Mouse (Mus musculus): ENCODE data around the gene Rasl12. TPM values are rescaled to one million over a fixed set of nuclear protein-coding genes. Genes with fewer than 3 reads are reported as not detected.

Rasl12 gene
- polyA plus RNA-seq, 1 experiment from 2014 or later = 6.7 TPM

- WGBS = 82% methylated on average over 5 of the region's 5 CpGs
Observed at GRCm38 (mm10) chr9:65428003-65428402, 29.7 kb downstream of the Rasl12 start.

GRCm38 (mm10) chr9:65430401-65430800 is 32.1 kb downstream of the Rasl12 start:
- Histone ChIP-seq H3K9me3 (ENCODE audit: control insufficient read depth, low read length) (no peaks in the 10 kb centered on the region), H3K27ac (ENCODE audit: low read length) (no peak overlapping the region), H3K36me3 (ENCODE audit: control insufficient read depth, insufficient read depth) (no peaks in the 10 kb centered on the region), H3K27me3 (replicated peaks; ENCODE audit: control insufficient read depth, insufficient read depth, low read length) (no peaks in the 10 kb centered on the region), H3K4me1 (replicated peaks; ENCODE audit: control insufficient read depth, insufficient read depth, low read length) (no peaks in the 10 kb centered on the region), H3K9ac (replicated peaks; ENCODE audit: low read depth, low read length) (no peak overlapping the region), H3K4me3 (replicated peaks; ENCODE audit: low read length) (no peak overlapping the region), H3K4me2 (ENCODE audit: low read length) (no peak overlapping the region)
- ATAC-seq = no peak

More at GRCm38 (mm10) chr9:65428003-65428402, 29.7 kb downstream of the Rasl12 start:
- Histone ChIP-seq H3K4me1 (replicated peaks; ENCODE audit: control insufficient read depth, insufficient read depth, low read length) (no peaks in the 10 kb centered on the region), H3K4me2 (ENCODE audit: low read length) (no peak overlapping the region), H3K4me3 (replicated peaks; ENCODE audit: low read length) (no peak overlapping the region), H3K9me3 (ENCODE audit: control insufficient read depth, low read length) (no peaks in the 10 kb centered on the region), H3K27ac (ENCODE audit: low read length) (no peak overlapping the region), H3K27me3 (replicated peaks; ENCODE audit: control insufficient read depth, insufficient read depth, low read length) (no peaks in the 10 kb centered on the region), H3K9ac (replicated peaks; ENCODE audit: low read depth, low read length) (no peak overlapping the region), H3K36me3 (ENCODE audit: control insufficient read depth, insufficient read depth) (no peaks in the 10 kb centered on the region)
- no peak for ATAC-seq

GRCm38 (mm10) chr9:65430921-65431320 is 32.6 kb downstream of the Rasl12 start:
- H3K27me3 ChIP-seq (replicated peaks; ENCODE audit: control insufficient read depth, insufficient read depth, low read length) = no peaks in the 10 kb centered on the region
- ATAC-seq = no peak
- H3K36me3 ChIP-seq (ENCODE audit: control insufficient read depth, insufficient read depth) = no peaks in the 10 kb centered on the region
- no peak overlapping the region for H3K27ac ChIP-seq (ENCODE audit: low read length)
- no peaks in the 10 kb centered on the region for H3K4me1 ChIP-seq (replicated peaks; ENCODE audit: control insufficient read depth, insufficient read depth, low read length)
- no peak overlapping the region for H3K9ac ChIP-seq (replicated peaks; ENCODE audit: low read depth, low read length)
- H3K4me3 ChIP-seq (replicated peaks; ENCODE audit: low read length) = no peak overlapping the region
- H3K4me2 ChIP-seq (ENCODE audit: low read length) = no peak overlapping the region
- H3K9me3 ChIP-seq (ENCODE audit: control insufficient read depth, low read length) = no peaks in the 10 kb centered on the region
- WGBS = 92% methylated on average over 5 of the region's 5 CpGs

- Histone ChIP-seq H3K9me3 (ENCODE audit: control insufficient read depth, low read length) (no peaks in the 10 kb centered on the region), H3K27me3 (replicated peaks; ENCODE audit: control insufficient read depth, insufficient read depth, low read length) (no peaks in the 10 kb centered on the region), H3K9ac (replicated peaks; ENCODE audit: low read depth, low read length) (no peak overlapping the region), H3K27ac (ENCODE audit: low read length) (no peak overlapping the region), H3K4me1 (replicated peaks; ENCODE audit: control insufficient read depth, insufficient read depth, low read length) (peaks cover 5% of the 10 kb centered on the region), H3K36me3 (ENCODE audit: control insufficient read depth, insufficient read depth) (no peaks in the 10 kb centered on the region), H3K4me3 (replicated peaks; ENCODE audit: low read length) (no peak overlapping the region), H3K4me2 (ENCODE audit: low read length) (no peak overlapping the region)
- 3% methylated on average over 3 of the region's 3 CpGs for WGBS
- peak; percentile 54 for ATAC-seq
Observed at GRCm38 (mm10) chr9:65432236-65432635, 33.9 kb downstream of the Rasl12 start.

GRCm38 (mm10) chr9:65434140-65434539 is 35.8 kb downstream of the Rasl12 start:
- WGBS = 64% methylated on average over 5 of the region's 5 CpGs
- no peak overlapping the region for H3K4me2 ChIP-seq (ENCODE audit: low read length)
- no peak for ATAC-seq
- no peak overlapping the region for H3K27ac ChIP-seq (ENCODE audit: low read length)
- H3K4me1 ChIP-seq (replicated peaks; ENCODE audit: control insufficient read depth, insufficient read depth, low read length) = peaks cover 9% of the 10 kb centered on the region
- H3K9ac ChIP-seq (replicated peaks; ENCODE audit: low read depth, low read length) = no peak overlapping the region
- H3K36me3 ChIP-seq (ENCODE audit: control insufficient read depth, insufficient read depth) = no peaks in the 10 kb centered on the region
- H3K4me3 ChIP-seq (replicated peaks; ENCODE audit: low read length) = no peak overlapping the region
- no peaks in the 10 kb centered on the region for H3K27me3 ChIP-seq (replicated peaks; ENCODE audit: control insufficient read depth, insufficient read depth, low read length)
- H3K9me3 ChIP-seq (ENCODE audit: control insufficient read depth, low read length) = no peaks in the 10 kb centered on the region

- Histone ChIP-seq H3K9me3 (ENCODE audit: control insufficient read depth, low read length) (no peaks in the 10 kb centered on the region), H3K27ac (ENCODE audit: low read length) (no peak overlapping the region), H3K36me3 (ENCODE audit: control insufficient read depth, insufficient read depth) (no peaks in the 10 kb centered on the region), H3K4me1 (replicated peaks; ENCODE audit: control insufficient read depth, insufficient read depth, low read length) (peaks cover 9% of the 10 kb centered on the region), H3K9ac (replicated peaks; ENCODE audit: low read depth, low read length) (no peak overlapping the region), H3K27me3 (replicated peaks; ENCODE audit: control insufficient read depth, insufficient read depth, low read length) (no peaks in the 10 kb centered on the region), H3K4me2 (ENCODE audit: low read length) (no peak overlapping the region), H3K4me3 (replicated peaks; ENCODE audit: low read length) (peak overlapping the region; percentile 98)
- ATAC-seq = peak; percentile 29; the same call in 1 of the 2 replicates
- WGBS = 70% methylated on average over 4 of the region's 4 CpGs
Observed at GRCm38 (mm10) chr9:65435211-65435610, 36.9 kb downstream of the Rasl12 start.

GRCm38 (mm10) chr9:65435671-65436301 is 37.5 kb downstream of the Rasl12 start, which contains the start of gene Mtfmt:
Gene Mtfmt (plus strand): TSS chr9:65435782.
- Histone ChIP-seq H3K9me3 (ENCODE audit: control insufficient read depth, low read length) (no peaks in the 10 kb centered on the region), H3K36me3 (ENCODE audit: control insufficient read depth, insufficient read depth) (peaks cover 5% of the 10 kb centered on the region; the same call in 1 of the 2 replicates), H3K9ac (replicated peaks; ENCODE audit: low read depth, low read length) (peak within 1 kb of the TSS; percentile 96), H3K4me2 (ENCODE audit: low read length) (peak within 1 kb of the TSS; percentile 68), H3K4me3 (replicated peaks; ENCODE audit: low read length) (peak within 1 kb of the TSS; percentile 98), H3K27me3 (replicated peaks; ENCODE audit: control insufficient read depth, insufficient read depth, low read length) (no peaks in the 10 kb centered on the region), H3K4me1 (replicated peaks; ENCODE audit: control insufficient read depth, insufficient read depth, low read length) (peaks cover 9% of the 10 kb centered on the region), H3K27ac (ENCODE audit: low read length) (peak within 1 kb of the TSS; percentile 50)
- WGBS = under 1% methylated on average over 54 of the region's 54 CpGs
- peak; percentile 94 for ATAC-seq

- Histone ChIP-seq H3K36me3 (ENCODE audit: control insufficient read depth, insufficient read depth) (peaks cover 29% of the 10 kb centered on the region), H3K4me2 (ENCODE audit: low read length) (no peak overlapping the region), H3K27me3 (replicated peaks; ENCODE audit: control insufficient read depth, insufficient read depth, low read length) (no peaks in the 10 kb centered on the region), H3K9ac (replicated peaks; ENCODE audit: low read depth, low read length) (no peak overlapping the region), H3K4me3 (replicated peaks; ENCODE audit: low read length) (no peak overlapping the region), H3K4me1 (replicated peaks; ENCODE audit: control insufficient read depth, insufficient read depth, low read length) (no peaks in the 10 kb centered on the region), H3K27ac (ENCODE audit: low read length) (no peak overlapping the region), H3K9me3 (ENCODE audit: control insufficient read depth, low read length) (no peaks in the 10 kb centered on the region)
- no peak for ATAC-seq
- WGBS = 92% methylated on average over 4 of the region's 4 CpGs
Observed at GRCm38 (mm10) chr9:65444692-65445091, 46.4 kb downstream of the Rasl12 start.

GRCm38 (mm10) chr9:65447951-65448350 is 49.6 kb downstream of the Rasl12 start:
- no peak for ATAC-seq
- Histone ChIP-seq H3K27me3 (replicated peaks; ENCODE audit: control insufficient read depth, insufficient read depth, low read length) (no peaks in the 10 kb centered on the region), H3K4me3 (replicated peaks; ENCODE audit: low read length) (no peak overlapping the region), H3K4me2 (ENCODE audit: low read length) (no peak overlapping the region), H3K4me1 (replicated peaks; ENCODE audit: control insufficient read depth, insufficient read depth, low read length) (no peaks in the 10 kb centered on the region), H3K9ac (replicated peaks; ENCODE audit: low read depth, low read length) (no peak overlapping the region), H3K27ac (ENCODE audit: low read length) (no peak overlapping the region), H3K9me3 (ENCODE audit: control insufficient read depth, low read length) (no peaks in the 10 kb centered on the region), H3K36me3 (ENCODE audit: control insufficient read depth, insufficient read depth) (peaks cover 33% of the 10 kb centered on the region)
- WGBS = 89% methylated on average over 6 of the region's 6 CpGs

- Histone ChIP-seq H3K4me2 (ENCODE audit: low read length) (no peak overlapping the region), H3K27ac (ENCODE audit: low read length) (no peak overlapping the region), H3K27me3 (replicated peaks; ENCODE audit: control insufficient read depth, insufficient read depth, low read length) (no peaks in the 10 kb centered on the region), H3K9ac (replicated peaks; ENCODE audit: low read depth, low read length) (no peak overlapping the region), H3K4me1 (replicated peaks; ENCODE audit: control insufficient read depth, insufficient read depth, low read length) (peaks cover 22% of the 10 kb centered on the region), H3K9me3 (ENCODE audit: control insufficient read depth, low read length) (no peaks in the 10 kb centered on the region), H3K36me3 (ENCODE audit: control insufficient read depth, insufficient read depth) (no peaks in the 10 kb centered on the region), H3K4me3 (replicated peaks; ENCODE audit: low read length) (no peak overlapping the region)
- no peak for ATAC-seq
- 86% methylated on average over 2 of the region's 2 CpGs for WGBS
Observed at GRCm38 (mm10) chr9:65458975-65459374, 60.7 kb downstream of the Rasl12 start.
